Mouse (Mus musculus) ES-Bruce4 (cell line): ENCODE measurements around the gene Uty.

Source experiments
- CTCF ChIP-seq: IDR thresholded peaks from one replicate; pipeline ENCODE4 v1.8.1; 2011; ENCODE audit warnings: low read depth, low read length
- EP300 ChIP-seq: IDR thresholded peaks from 2 replicates; pipeline ENCODE4 v1.6.1; 2011; ENCODE audit warnings: low read depth, low read length; ENCODE audit not compliant: insufficient read depth
- POLR2A ChIP-seq: IDR thresholded peaks from one replicate; pipeline ENCODE4 v1.8.1; 2011; ENCODE audit warnings: low read length; ENCODE audit not compliant: insufficient read depth

GRCm38 (mm10) chrY:1244421-1244820 is 1.1 kb downstream of the Uty start:
- TF ChIP-seq CTCF (no peak), POLR2A (no peak), EP300 (no peak)
